Mouse (Mus musculus): Measurements from ENCODE around the gene Rbfox3. TPM values are rescaled to one million over a fixed set of nuclear protein-coding genes. Genes with fewer than 3 reads are reported as not detected.
A peak's percentile ranks its signal among the peaks of the same experiment; 100 is the strongest.

Rbfox3 gene
- polyA plus RNA-seq, 1 experiment from 2014 or later = 69.4 TPM

DNA sequence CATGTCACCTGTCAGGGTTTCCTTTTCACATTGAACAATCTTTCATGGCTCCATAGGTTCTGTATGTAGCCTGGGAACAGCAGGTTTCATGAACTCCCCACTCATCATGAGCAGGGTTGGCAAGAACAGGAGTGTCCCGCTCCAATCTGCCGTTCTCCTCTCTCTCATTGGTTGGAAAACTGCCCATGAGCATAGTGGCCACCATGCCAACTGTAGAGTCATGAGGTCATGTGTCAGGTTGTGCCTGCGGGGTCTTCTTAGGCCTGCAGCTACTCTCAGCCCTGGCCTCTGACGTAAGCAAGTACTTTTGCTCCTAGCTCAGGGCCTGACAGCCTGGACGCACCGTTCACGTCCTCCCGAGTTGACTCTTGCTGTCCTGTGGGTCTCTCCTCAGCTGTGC lies 221.1 kb downstream of the Rbfox3 start:
- Histone ChIP-seq H3K4me1 (ENCODE audit: control insufficient read depth, insufficient read depth, low read depth, low read length) (peaks cover 13% of the 10 kb centered on the region), H3K4me2 (ENCODE audit: low read length) (no peak overlapping the region), H3K27ac (ENCODE audit: low read depth, low read length) (no peak overlapping the region), H3K36me3 (ENCODE audit: control insufficient read depth, insufficient read depth, low read length) (no peaks in the 10 kb centered on the region), H3K4me3 (ENCODE audit: low read length) (no peak overlapping the region), H3K9ac (ENCODE audit: low read depth, low read length) (no peak overlapping the region), H3K27me3 (replicated peaks; ENCODE audit: control insufficient read depth, insufficient read depth, low read length) (no peaks in the 10 kb centered on the region), H3K9me3 (ENCODE audit: control insufficient read depth, low read length) (no peaks in the 10 kb centered on the region)
- WGBS = 84% methylated on average over 8 of the region's 8 CpGs
- no peak for ATAC-seq

GRCm38 (mm10) chr11:118685397-118685796 lies 226.0 kb downstream of the Rbfox3 start:
- ATAC-seq = peak; percentile 48
- Histone ChIP-seq H3K27me3 (replicated peaks; ENCODE audit: control insufficient read depth, insufficient read depth, low read length) (no peaks in the 10 kb centered on the region), H3K9ac (ENCODE audit: low read depth, low read length) (no peak overlapping the region), H3K4me1 (ENCODE audit: control insufficient read depth, insufficient read depth, low read depth, low read length) (peaks cover 16% of the 10 kb centered on the region), H3K9me3 (ENCODE audit: control insufficient read depth, low read length) (no peaks in the 10 kb centered on the region), H3K4me2 (ENCODE audit: low read length) (no peak overlapping the region), H3K4me3 (ENCODE audit: low read length) (no peak overlapping the region), H3K27ac (ENCODE audit: low read depth, low read length) (no peak overlapping the region), H3K36me3 (ENCODE audit: control insufficient read depth, insufficient read depth, low read length) (no peaks in the 10 kb centered on the region)
- WGBS = 5% methylated on average over 15 of the region's 16 CpGs

- Histone ChIP-seq H3K27me3 (replicated peaks; ENCODE audit: control insufficient read depth, insufficient read depth, low read length) (no peaks in the 10 kb centered on the region), H3K4me2 (ENCODE audit: low read length) (no peak overlapping the region), H3K4me3 (ENCODE audit: low read length) (no peak overlapping the region), H3K9ac (ENCODE audit: low read depth, low read length) (no peak overlapping the region), H3K4me1 (ENCODE audit: control insufficient read depth, insufficient read depth, low read depth, low read length) (peaks cover 23% of the 10 kb centered on the region), H3K9me3 (ENCODE audit: control insufficient read depth, low read length) (no peaks in the 10 kb centered on the region), H3K36me3 (ENCODE audit: control insufficient read depth, insufficient read depth, low read length) (no peaks in the 10 kb centered on the region), H3K27ac (ENCODE audit: low read depth, low read length) (no peak overlapping the region)
- 61% methylated on average over 4 of the region's 4 CpGs for WGBS
- ATAC-seq = no peak
Measured at GRCm38 (mm10) chr11:118684665-118685064, 226.7 kb downstream of the Rbfox3 start.

GRCm38 (mm10) chr11:118680699-118681098 lies 230.7 kb downstream of the Rbfox3 start:
- no peak overlapping the region for H3K4me3 ChIP-seq (ENCODE audit: low read length)
- H3K27me3 ChIP-seq (replicated peaks; ENCODE audit: control insufficient read depth, insufficient read depth, low read length) = no peaks in the 10 kb centered on the region
- ATAC-seq = no peak
- H3K36me3 ChIP-seq (ENCODE audit: control insufficient read depth, insufficient read depth, low read length) = no peaks in the 10 kb centered on the region
- no peak overlapping the region for H3K4me2 ChIP-seq (ENCODE audit: low read length)
- H3K27ac ChIP-seq (ENCODE audit: low read depth, low read length) = peak overlapping the region; percentile 47; the same call in 1 of the 2 replicates
- no peaks in the 10 kb centered on the region for H3K9me3 ChIP-seq (ENCODE audit: control insufficient read depth, low read length)
- WGBS = 74% methylated on average over 10 of the region's 10 CpGs
- peaks cover 27% of the 10 kb centered on the region for H3K4me1 ChIP-seq (ENCODE audit: control insufficient read depth, insufficient read depth, low read depth, low read length)
- no peak overlapping the region for H3K9ac ChIP-seq (ENCODE audit: low read depth, low read length)

DNA sequence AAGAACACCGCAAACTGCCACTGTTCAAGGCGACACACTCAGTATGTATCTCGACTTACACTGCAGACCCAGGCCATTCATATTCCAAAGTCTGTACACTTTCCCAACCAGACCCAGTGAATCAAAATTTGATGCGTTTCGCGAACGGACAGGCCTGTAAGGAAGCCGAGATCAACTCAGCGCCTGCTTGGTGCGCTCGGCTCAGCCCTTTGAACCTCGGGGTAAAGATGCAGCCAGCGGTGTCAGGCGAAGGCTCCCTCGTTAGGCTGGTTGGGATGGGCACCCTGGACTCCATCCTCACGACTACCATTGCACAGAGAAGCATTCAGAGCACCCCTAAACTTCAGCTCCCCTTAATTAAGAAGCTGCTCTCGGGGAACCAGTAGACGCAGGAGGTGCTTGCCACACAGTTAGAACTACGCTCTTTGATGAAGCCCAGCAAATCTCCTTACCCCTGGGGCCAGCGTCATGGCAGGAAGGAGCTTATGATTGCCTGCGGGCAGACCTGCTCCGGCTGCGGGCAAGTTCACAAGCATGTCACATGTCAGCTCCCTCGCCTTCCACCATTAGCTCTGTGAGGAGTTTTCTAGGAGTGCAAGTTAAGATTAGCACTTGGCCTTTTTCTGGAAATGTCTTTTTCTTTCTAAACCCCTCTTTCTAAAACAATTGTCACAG lies 231.5 kb downstream of the Rbfox3 start:
- Histone ChIP-seq H3K4me3 (ENCODE audit: low read length) (no peak overlapping the region), H3K27ac (ENCODE audit: low read depth, low read length) (no peak overlapping the region), H3K4me1 (ENCODE audit: control insufficient read depth, insufficient read depth, low read depth, low read length) (peaks cover 26% of the 10 kb centered on the region), H3K36me3 (ENCODE audit: control insufficient read depth, insufficient read depth, low read length) (no peaks in the 10 kb centered on the region), H3K9me3 (ENCODE audit: control insufficient read depth, low read length) (no peaks in the 10 kb centered on the region), H3K27me3 (replicated peaks; ENCODE audit: control insufficient read depth, insufficient read depth, low read length) (no peaks in the 10 kb centered on the region), H3K9ac (ENCODE audit: low read depth, low read length) (no peak overlapping the region), H3K4me2 (ENCODE audit: low read length) (no peak overlapping the region)
- ATAC-seq = no peak
- WGBS = 69% methylated on average over 24 of the region's 24 CpGs

DNA sequence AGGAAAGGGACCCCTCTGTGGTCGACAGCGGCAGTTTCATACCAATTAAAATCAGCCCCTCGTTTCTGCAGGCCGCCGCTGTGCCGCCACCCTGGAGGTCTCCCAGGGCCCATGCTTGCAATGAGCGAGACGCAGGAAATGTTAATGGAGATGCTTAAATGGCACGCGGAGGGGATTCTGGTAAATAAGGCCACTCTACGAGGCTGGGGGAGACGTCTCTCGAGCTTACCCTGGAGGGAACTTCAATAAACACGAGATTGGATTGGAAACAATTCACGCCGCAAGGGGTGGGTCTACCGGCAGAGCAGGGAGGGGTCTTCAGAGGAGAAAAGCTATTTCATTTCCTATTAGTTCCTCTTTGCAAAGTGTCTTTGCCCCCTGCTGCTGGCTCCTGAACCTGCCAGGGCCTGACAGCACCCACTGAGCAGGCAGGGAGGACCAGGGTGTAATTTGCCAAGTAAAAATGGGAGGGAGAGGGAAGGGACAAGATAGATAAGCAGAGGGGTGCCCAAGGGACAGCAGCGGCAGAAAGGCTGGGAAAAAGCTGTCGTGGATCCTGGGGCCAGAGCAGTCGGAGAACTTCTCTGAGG lies 232.8 kb downstream of the Rbfox3 start:
- 20% methylated on average over 18 of the region's 20 CpGs for WGBS
- ATAC-seq = peak; percentile 38
- Histone ChIP-seq H3K4me3 (ENCODE audit: low read length) (no peak overlapping the region), H3K27me3 (replicated peaks; ENCODE audit: control insufficient read depth, insufficient read depth, low read length) (no peaks in the 10 kb centered on the region), H3K9me3 (ENCODE audit: control insufficient read depth, low read length) (no peaks in the 10 kb centered on the region), H3K4me1 (ENCODE audit: control insufficient read depth, insufficient read depth, low read depth, low read length) (peaks cover 26% of the 10 kb centered on the region), H3K27ac (ENCODE audit: low read depth, low read length) (0 out of 2 replicates have a peak overlapping the region, but pooled peaks have one; percentile 42), H3K4me2 (ENCODE audit: low read length) (peak overlapping the region; percentile 24; the same call in 1 of the 2 replicates), H3K36me3 (ENCODE audit: control insufficient read depth, insufficient read depth, low read length) (no peaks in the 10 kb centered on the region), H3K9ac (ENCODE audit: low read depth, low read length) (no peak overlapping the region)

DNA sequence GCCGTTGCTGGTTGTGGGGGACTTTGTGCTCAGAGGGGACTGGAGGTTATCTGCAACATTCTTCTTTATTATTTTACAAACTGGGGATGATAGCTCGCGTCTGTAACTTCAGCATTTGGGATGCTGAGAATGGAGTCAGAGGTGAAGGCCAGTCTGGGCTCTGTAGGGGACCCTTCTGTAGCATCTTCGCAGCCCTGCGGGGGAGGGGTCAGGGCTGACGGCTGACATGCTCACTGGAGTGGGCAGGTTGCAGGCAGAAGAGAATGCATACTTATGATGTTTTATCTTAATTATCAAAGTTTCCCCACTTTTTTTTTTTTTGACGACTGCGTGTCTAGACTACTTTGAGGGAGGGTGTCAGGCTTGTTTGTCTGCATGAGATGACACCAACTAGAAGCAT lies 234.1 kb downstream of the Rbfox3 start:
- no peak overlapping the region for H3K4me2 ChIP-seq (ENCODE audit: low read length)
- no peaks in the 10 kb centered on the region for H3K27me3 ChIP-seq (replicated peaks; ENCODE audit: control insufficient read depth, insufficient read depth, low read length)
- peaks cover 26% of the 10 kb centered on the region for H3K4me1 ChIP-seq (ENCODE audit: control insufficient read depth, insufficient read depth, low read depth, low read length)
- no peaks in the 10 kb centered on the region for H3K36me3 ChIP-seq (ENCODE audit: control insufficient read depth, insufficient read depth, low read length)
- H3K27ac ChIP-seq (ENCODE audit: low read depth, low read length) = no peak overlapping the region
- no peak overlapping the region for H3K4me3 ChIP-seq (ENCODE audit: low read length)
- WGBS = 65% methylated on average over 8 of the region's 8 CpGs
- no peak for ATAC-seq
- H3K9me3 ChIP-seq (ENCODE audit: control insufficient read depth, low read length) = no peaks in the 10 kb centered on the region
- no peak overlapping the region for H3K9ac ChIP-seq (ENCODE audit: low read depth, low read length)

DNA sequence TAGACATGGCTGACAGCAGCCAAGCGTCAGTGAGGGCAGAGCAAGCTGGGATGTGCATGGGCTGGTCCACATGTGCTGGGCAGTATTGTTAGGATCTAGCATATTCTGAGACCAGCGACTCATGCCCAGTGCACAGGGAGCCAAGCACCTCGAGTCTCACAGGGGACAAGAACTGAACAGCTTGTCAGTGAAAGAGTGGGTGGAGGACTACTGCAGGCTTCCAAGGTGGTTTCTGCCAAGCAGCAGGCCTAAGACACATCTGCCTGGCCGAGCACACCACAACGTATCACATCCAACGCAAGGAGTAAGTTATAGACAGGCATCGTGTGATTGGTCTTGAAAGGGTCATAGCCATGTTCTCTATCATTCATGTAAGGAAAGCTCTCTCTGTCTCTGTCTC lies 235.0 kb downstream of the Rbfox3 start:
- 83% methylated on average over 7 of the region's 7 CpGs for WGBS
- no peak overlapping the region for H3K4me3 ChIP-seq (ENCODE audit: low read length)
- no peak overlapping the region for H3K4me2 ChIP-seq (ENCODE audit: low read length)
- peaks cover 27% of the 10 kb centered on the region for H3K4me1 ChIP-seq (ENCODE audit: control insufficient read depth, insufficient read depth, low read depth, low read length)
- no peaks in the 10 kb centered on the region for H3K27me3 ChIP-seq (replicated peaks; ENCODE audit: control insufficient read depth, insufficient read depth, low read length)
- no peak overlapping the region for H3K27ac ChIP-seq (ENCODE audit: low read depth, low read length)
- no peaks in the 10 kb centered on the region for H3K9me3 ChIP-seq (ENCODE audit: control insufficient read depth, low read length)
- H3K9ac ChIP-seq (ENCODE audit: low read depth, low read length) = no peak overlapping the region
- no peaks in the 10 kb centered on the region for H3K36me3 ChIP-seq (ENCODE audit: control insufficient read depth, insufficient read depth, low read length)
- no peak for ATAC-seq

DNA sequence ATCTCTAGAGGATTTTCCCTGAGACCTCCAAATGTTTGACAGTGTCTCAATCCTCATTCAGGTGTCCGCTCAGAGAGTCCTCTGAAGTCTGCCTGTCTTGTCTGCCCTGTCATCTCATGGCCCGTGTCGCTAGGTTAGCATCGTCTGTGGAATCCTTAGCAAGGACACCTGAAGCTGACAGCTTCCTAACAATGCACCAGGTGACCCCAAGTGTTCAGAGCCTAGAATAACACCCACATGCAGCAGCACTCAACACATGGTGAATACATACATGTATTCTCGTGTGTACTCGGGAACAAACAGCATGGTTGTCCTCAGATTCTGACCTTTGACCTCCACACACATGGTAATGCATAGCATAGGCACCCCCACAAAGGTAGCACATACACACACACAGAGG lies 239.4 kb downstream of the Rbfox3 start:
- no peaks in the 10 kb centered on the region for H3K9me3 ChIP-seq (ENCODE audit: control insufficient read depth, low read length)
- no peaks in the 10 kb centered on the region for H3K36me3 ChIP-seq (ENCODE audit: control insufficient read depth, insufficient read depth, low read length)
- peaks cover 23% of the 10 kb centered on the region for H3K4me1 ChIP-seq (ENCODE audit: control insufficient read depth, insufficient read depth, low read depth, low read length)
- WGBS = 80% methylated on average over 6 of the region's 6 CpGs
- H3K9ac ChIP-seq (ENCODE audit: low read depth, low read length) = no peak overlapping the region
- no peak for ATAC-seq
- H3K27me3 ChIP-seq (replicated peaks; ENCODE audit: control insufficient read depth, insufficient read depth, low read length) = no peaks in the 10 kb centered on the region
- no peak overlapping the region for H3K4me3 ChIP-seq (ENCODE audit: low read length)
- H3K27ac ChIP-seq (ENCODE audit: low read depth, low read length) = no peak overlapping the region
- no peak overlapping the region for H3K4me2 ChIP-seq (ENCODE audit: low read length)

Data from hindbrain, embryonic 16.5 days (tissue).